Mouse (Mus musculus) layer of hippocampus, postnatal 10 days (tissue): ENCODE data around the gene Eef1e1. TPM values are rescaled to one million over a fixed set of nuclear protein-coding genes. Genes with fewer than 3 reads are reported as not detected.
"Not testable (repeated sequence)": the region's sequence is repeated elsewhere in the genome, so short reads cannot be mapped to it uniquely, and the experiment has no call there.

Experiments used
- DNase-seq, 2 experiments: peaks; one replicate each; pipeline ENCODE4 v3.0.0; 2021; ENCODE audit warnings: low spot score in 2 of 2
- total RNA-seq, 2 experiments: library from RNA; stranded (reverse); gene quantifications; 2 replicates each; pipeline ENCODE4 v1.2.3; 2021

The Eef1e1 gene
- total RNA-seq, 2 experiments from 2014 or later = 43.7 to 47.2 TPM

DNA sequence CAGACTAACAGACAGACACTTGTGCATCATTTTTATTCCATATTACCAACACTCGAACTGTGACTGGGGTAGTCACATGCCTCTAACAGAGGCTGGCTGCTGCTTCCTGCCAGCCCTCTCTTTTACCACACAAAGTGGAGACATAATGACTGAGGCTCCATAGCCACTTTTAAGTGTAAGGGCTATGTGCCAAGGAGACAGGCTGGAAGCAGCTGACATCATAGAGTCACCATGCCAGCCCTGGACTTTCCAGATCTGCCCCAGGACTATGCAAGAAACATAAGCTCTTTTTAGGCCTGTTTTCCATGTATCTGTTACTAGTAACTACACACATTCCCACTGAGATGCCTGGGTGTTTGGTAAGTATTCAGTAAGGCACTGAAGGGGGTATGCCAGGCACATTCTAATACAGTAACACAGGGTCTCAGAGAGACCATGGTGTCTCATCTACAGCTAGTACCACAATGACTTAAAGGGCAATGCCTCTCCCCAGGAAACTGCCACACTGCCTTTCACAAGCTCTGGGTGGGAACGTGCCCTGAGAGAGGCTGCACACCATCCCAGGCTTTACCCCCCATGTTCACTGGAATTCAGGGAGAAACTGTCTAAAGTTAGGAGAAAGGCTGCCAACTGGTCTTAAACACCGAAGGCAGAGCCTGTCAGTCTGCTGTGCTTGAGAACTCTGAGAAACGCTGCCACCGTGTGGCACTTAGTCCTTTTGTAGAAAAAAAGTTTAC is 33.2 kb downstream of the Eef1e1 start:
- DNase-seq = peak; percentile 23 to 43

GRCm38 (mm10) chr13:38624292-38624902 is 34.5 kb downstream of the Eef1e1 start:
- DNase-seq = no peak

DNA sequence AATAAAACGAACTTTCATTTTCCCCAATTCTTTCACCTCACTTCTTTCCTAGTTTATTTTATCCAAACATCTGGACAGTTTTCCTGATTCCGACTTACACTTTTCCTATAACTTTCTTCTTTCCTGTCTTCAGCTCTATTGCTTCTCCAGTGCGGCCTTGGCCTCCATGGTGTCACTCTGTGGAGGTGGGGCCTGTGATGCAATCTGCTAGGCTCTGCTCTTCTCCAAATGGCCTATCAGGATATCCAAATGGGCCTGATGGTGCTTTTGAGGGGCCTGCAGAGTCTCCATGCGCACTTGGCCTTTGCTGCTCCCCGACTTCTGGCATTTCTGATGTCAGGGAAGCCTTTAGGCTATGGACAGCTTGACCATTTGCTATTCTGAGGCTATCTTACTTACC is 35.6 kb downstream of the Eef1e1 start:
- DNase-seq = no peak

GRCm38 (mm10) chr13:38618001-38618630 is 40.7 kb downstream of the Eef1e1 start:
- not testable (repeated sequence) for DNase-seq

DNA sequence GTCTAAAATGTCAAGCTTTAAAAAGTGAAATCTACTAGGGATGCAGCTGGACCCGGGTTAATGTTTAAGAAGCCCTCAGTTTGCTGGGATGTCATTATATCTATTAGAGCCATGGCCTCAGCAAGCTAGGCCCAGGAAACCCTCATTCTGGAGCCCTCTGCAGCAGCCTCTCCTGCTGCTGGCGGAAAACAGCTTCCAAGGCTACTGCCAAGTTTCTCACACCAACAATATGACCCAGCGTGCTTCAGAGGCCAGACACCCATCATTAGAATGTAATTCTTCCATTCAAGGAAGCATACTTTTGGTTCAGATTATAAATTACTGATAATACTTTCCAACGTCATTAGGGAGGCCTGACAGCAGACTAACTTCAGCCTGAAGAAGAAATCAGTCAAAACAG is 42.0 kb downstream of the Eef1e1 start:
- no peak for DNase-seq

GRCm38 (mm10) chr13:38615656-38616055 is 43.2 kb downstream of the Eef1e1 start:
- DNase-seq = no peak

DNA sequence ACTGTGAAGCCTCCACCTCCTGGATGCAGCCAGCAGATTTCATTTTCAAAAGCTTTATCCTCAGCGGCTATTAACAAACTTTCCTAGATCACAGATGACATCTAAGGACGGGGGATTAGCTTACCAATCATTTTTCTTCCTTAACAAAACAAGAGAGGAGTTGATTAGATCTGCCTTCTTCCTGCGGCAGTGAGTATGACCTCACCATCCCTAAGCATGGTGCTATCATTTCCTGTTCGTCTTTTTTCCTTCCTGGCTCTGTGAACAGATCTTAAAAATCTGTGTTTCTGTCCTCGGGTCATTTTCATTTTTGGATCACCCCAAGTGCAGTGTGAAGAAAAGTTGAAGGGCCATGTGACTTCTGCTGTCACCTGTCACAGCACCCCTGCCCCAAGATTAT is 44.6 kb downstream of the Eef1e1 start:
- DNase-seq = no peak

DNA sequence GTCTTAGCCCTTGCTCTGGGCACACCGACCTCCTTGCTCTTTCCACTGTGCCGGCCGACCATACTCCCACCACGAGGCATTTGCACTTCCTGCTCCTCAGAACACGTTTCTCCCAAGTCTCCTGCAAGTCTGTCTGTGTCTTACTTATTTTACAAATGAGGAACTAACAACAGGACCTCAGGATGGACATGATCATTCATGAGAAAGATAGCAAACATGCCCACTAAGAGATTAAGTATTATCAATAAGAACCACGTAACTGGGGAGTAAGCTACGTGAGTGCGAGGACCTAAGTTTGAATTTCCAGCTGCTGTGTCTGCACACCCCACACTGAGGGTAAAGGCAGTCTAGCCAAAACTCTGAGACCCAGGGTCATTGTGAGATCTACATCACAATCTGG is 45.3 kb downstream of the Eef1e1 start:
- DNase-seq = no peak

DNA sequence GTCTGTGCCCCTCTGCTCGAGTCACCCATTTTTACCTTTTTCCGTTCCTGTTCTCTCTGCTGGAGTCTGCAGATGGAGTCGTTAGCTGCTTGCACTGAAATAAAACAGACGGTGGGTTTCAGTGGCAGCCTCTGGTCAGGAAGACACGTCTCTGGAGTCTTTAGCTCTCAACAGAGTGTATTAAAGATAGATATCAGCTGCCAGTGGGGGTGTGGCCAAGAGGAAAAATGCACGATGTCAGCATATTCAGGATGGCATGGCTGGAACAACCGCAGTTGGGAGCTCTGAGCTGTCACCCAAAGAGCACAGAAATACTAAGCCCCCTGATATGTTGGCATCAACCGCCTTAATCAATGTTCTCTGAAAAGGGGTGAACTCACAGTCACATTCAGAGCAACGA is 46.2 kb downstream of the Eef1e1 start:
- DNase-seq = no peak

- no peak for DNase-seq
Measured at GRCm38 (mm10) chr13:38612179-38612578, 46.7 kb downstream of the Eef1e1 start.

GRCm38 (mm10) chr13:38610336-38610735 is 48.5 kb downstream of the Eef1e1 start:
- no peak for DNase-seq

GRCm38 (mm10) chr13:38607130-38607529 is 51.7 kb downstream of the Eef1e1 start:
- DNase-seq = no peak

DNA sequence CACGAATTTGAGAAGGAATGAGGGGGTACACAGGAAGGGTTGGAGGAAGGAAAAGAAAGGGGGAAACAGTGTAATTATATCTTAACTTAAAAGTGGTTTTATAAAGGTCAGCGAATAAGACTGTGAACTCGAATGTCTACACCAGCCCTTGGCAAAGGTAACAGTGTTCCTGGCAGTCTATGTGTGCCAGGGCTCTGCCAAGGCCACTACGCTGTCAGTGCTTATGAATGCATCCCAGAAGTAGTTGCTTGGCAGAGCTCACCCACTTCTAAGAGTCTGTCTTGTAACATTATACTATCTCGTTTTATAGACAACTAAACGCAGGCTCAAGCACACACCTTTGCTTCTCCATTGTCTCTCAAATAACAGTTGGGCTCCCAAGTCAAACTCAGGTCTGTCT is 53.5 kb downstream of the Eef1e1 start:
- no peak for DNase-seq

GRCm38 (mm10) chr13:38602966-38603365 is 55.9 kb downstream of the Eef1e1 start:
- DNase-seq = no peak

GRCm38 (mm10) chr13:38602243-38602832 is 56.5 kb downstream of the Eef1e1 start:
- DNase-seq = no peak

- no peak for DNase-seq
Measured at GRCm38 (mm10) chr13:38600811-38601210, 58.0 kb downstream of the Eef1e1 start.

GRCm38 (mm10) chr13:38597076-38597475 is 61.8 kb downstream of the Eef1e1 start:
- DNase-seq = no peak

DNA sequence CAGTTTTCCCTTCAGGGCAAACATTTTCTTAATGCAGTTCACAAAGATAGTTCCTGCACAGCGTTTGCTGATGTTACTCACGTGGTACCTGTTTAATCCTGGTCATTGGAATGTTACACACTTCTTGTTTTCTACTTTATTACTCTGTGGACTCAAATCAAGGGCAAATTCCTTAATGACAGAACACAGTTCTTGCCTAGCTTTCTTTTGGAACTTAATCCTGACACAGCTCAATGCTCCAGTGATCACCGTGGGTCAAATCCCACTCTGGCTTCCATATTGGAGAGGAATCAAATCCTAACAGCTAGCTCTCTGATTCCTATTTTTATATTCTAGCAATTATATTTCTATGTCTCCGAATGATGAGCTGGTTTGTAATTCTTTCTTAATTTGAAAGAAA is 62.4 kb downstream of the Eef1e1 start:
- no peak for DNase-seq
